Mouse (Mus musculus) neural tube, embryonic 14.5 days (tissue): ENCODE data around the gene Fam204a. TPM values are rescaled to one million over a fixed set of nuclear protein-coding genes. Genes with fewer than 3 reads are reported as not detected.

Experiments
- ATAC-seq: fragments of 200-750 bp; cut with Nextera tagmentation; 2 replicates; pipeline ENCODE4 v1.8.0; 2017; ENCODE audit warnings: low read depth, mild to moderate bottlenecking, moderate TSS enrichment, moderate library complexity
- H3K27ac ChIP-seq: fragments of 300-500 bp; sonication (generic); 2 replicates; pipeline ENCODE4 v1.5.1; 2014; ENCODE audit warnings: low read depth, mild to moderate bottlenecking, control low read depth, low read length, moderate library complexity, mixed read lengths
- H3K27me3 ChIP-seq: fragments of 300-500 bp; sonication (generic); 2 replicates; pipeline ENCODE4 v1.6.1; 2014; ENCODE audit warnings: low read length; ENCODE audit not compliant: control insufficient read depth, insufficient read depth
- H3K36me3 ChIP-seq: fragments of 300-500 bp; sonication (generic); 2 replicates; pipeline ENCODE4 v1.6.1; 2014; ENCODE audit warnings: low read length, mixed read lengths; ENCODE audit not compliant: control insufficient read depth, insufficient read depth
- H3K4me1 ChIP-seq: fragments of 300-500 bp; sonication (generic); 2 replicates; pipeline ENCODE4 v1.6.1; 2014; ENCODE audit warnings: low read length; ENCODE audit not compliant: control insufficient read depth, insufficient read depth
- H3K4me2 ChIP-seq: fragments of 300-500 bp; sonication (generic); 2 replicates; pipeline ENCODE4 v1.6.1; 2014; ENCODE audit warnings: mild to moderate bottlenecking, low read depth, low read length, control low read depth
- H3K4me3 ChIP-seq: fragments of 300-500 bp; sonication (generic); 2 replicates; pipeline ENCODE4 v1.5.1; 2014; ENCODE audit warnings: low read depth, low read length, control low read depth, mixed read lengths
- H3K9ac ChIP-seq: fragments of 300-500 bp; sonication (generic); replicated peaks from 2 replicates; pipeline ENCODE4 v1.6.1; 2014; ENCODE audit warnings: low read depth, mild to moderate bottlenecking, control low read depth, low read length, mixed read lengths
- H3K9me3 ChIP-seq: fragments of 300-500 bp; sonication (generic); 2 replicates; pipeline ENCODE4 v1.6.1; 2016; ENCODE audit warnings: low read length; ENCODE audit not compliant: control insufficient read depth
- WGBS: fragments of 180-500 bp; shearing (Covaris S2); extraction: QIAGEN DNeasy Blood & Tissue Kit; methylation state at CpG from one replicate; pipeline ENCODE4 v1.1.7; 2014; 5-methylcytosine and 5-hydroxymethylcytosine counted together
- polyA plus RNA-seq: library from polyadenylated mRNA; unstranded; fragments of >200 nt; fragmentation: Nextera tagmentation; extraction: Ambion mirVana; gene quantifications from 2 replicates; pipeline ENCODE4 v1.2.1, GENCODE M21; 2014

Gene Fam204a
- polyA plus RNA-seq, 1 experiment from 2014 or later, result 76.0 TPM

GRCm38 (mm10) chr19:60182171-60182570 lies 44.3 kb downstream of the Fam204a start:
- WGBS, result 94% methylated on average over 1 of the region's 1 CpGs

GRCm38 (mm10) chr19:60178771-60179563 lies 47.5 kb downstream of the Fam204a start:
- no peak for ATAC-seq
- Histone ChIP-seq H3K9me3 (no peaks in the 10 kb centered on the region), H3K27me3 (no peaks in the 10 kb centered on the region), H3K4me3 (no peak overlapping the region), H3K36me3 (no peaks in the 10 kb centered on the region), H3K9ac (no peak overlapping the region), H3K27ac (no peak overlapping the region), H3K4me2 (no peak overlapping the region), H3K4me1 (no peaks in the 10 kb centered on the region)
- WGBS, result 83% methylated on average over 8 of the region's 8 CpGs

More at GRCm38 (mm10) chr19:60182171-60182570, 44.3 kb downstream of the Fam204a start:
- H3K27me3 ChIP-seq, result no peaks in the 10 kb centered on the region
- no peaks in the 10 kb centered on the region for H3K36me3 ChIP-seq
- H3K9ac ChIP-seq, result no peak overlapping the region
- H3K4me3 ChIP-seq, result no peak overlapping the region
- no peaks in the 10 kb centered on the region for H3K4me1 ChIP-seq
- no peak for ATAC-seq
- H3K9me3 ChIP-seq, result no peaks in the 10 kb centered on the region
- H3K4me2 ChIP-seq, result no peak overlapping the region
- no peak overlapping the region for H3K27ac ChIP-seq

GRCm38 (mm10) chr19:60165417-60165816 lies 61.1 kb downstream of the Fam204a start:
- Histone ChIP-seq H3K27me3 (no peaks in the 10 kb centered on the region), H3K4me2 (no peak overlapping the region), H3K9me3 (no peaks in the 10 kb centered on the region), H3K9ac (no peak overlapping the region), H3K36me3 (no peaks in the 10 kb centered on the region), H3K27ac (no peak overlapping the region), H3K4me1 (no peaks in the 10 kb centered on the region), H3K4me3 (no peak overlapping the region)
- no peak for ATAC-seq
- 61% methylated on average over 2 of the region's 2 CpGs for WGBS

- H3K27me3 ChIP-seq, result no peaks in the 10 kb centered on the region
- no peak overlapping the region for H3K9ac ChIP-seq
- H3K4me2 ChIP-seq, result no peak overlapping the region
- H3K27ac ChIP-seq, result no peak overlapping the region
- whole genome bisulfite sequencing, result 11% methylated on average over 20 of the region's 20 CpGs
- no peaks in the 10 kb centered on the region for H3K4me1 ChIP-seq
- no peaks in the 10 kb centered on the region for H3K36me3 ChIP-seq
- H3K4me3 ChIP-seq, result no peak overlapping the region
- no peak for ATAC-seq
- H3K9me3 ChIP-seq, result no peaks in the 10 kb centered on the region
These were observed 65.8 kb downstream of the Fam204a start for GRCm38 (mm10) chr19:60160611-60161274.

GRCm38 (mm10) chr19:60159827-60160226 lies 66.7 kb downstream of the Fam204a start:
- WGBS, result 6% methylated on average over 6 of the region's 6 CpGs

GRCm38 (mm10) chr19:60155266-60155665 lies 71.2 kb downstream of the Fam204a start:
- Histone ChIP-seq H3K4me2 (no peak overlapping the region), H3K4me3 (no peak overlapping the region), H3K9ac (no peak overlapping the region), H3K9me3 (no peaks in the 10 kb centered on the region), H3K27ac (no peak overlapping the region), H3K36me3 (no peaks in the 10 kb centered on the region), H3K4me1 (no peaks in the 10 kb centered on the region), H3K27me3 (no peaks in the 10 kb centered on the region)
- 84% methylated on average over 5 of the region's 5 CpGs for WGBS
- no peak for ATAC-seq

More at GRCm38 (mm10) chr19:60159827-60160226, 66.7 kb downstream of the Fam204a start:
- Histone ChIP-seq H3K4me1 (no peaks in the 10 kb centered on the region), H3K36me3 (no peaks in the 10 kb centered on the region), H3K27ac (no peak overlapping the region), H3K4me2 (no peak overlapping the region), H3K9me3 (no peaks in the 10 kb centered on the region), H3K9ac (no peak overlapping the region), H3K27me3 (no peaks in the 10 kb centered on the region), H3K4me3 (no peak overlapping the region)
- no peak for ATAC-seq

- Histone ChIP-seq H3K9me3 (no peaks in the 10 kb centered on the region), H3K27ac (no peak overlapping the region), H3K4me3 (no peak overlapping the region), H3K36me3 (no peaks in the 10 kb centered on the region), H3K27me3 (no peaks in the 10 kb centered on the region; the same call in 1 of the 2 replicates), H3K4me1 (peaks cover 10% of the 10 kb centered on the region), H3K9ac (no peak overlapping the region), H3K4me2 (no peak overlapping the region)
- WGBS, result 86% methylated on average over 1 of the region's 1 CpGs
- ATAC-seq, result no peak
These were observed 73.4 kb downstream of the Fam204a start for GRCm38 (mm10) chr19:60153096-60153495.

- H3K4me1 ChIP-seq, result peaks cover 10% of the 10 kb centered on the region
- 79% methylated on average over 3 of the region's 3 CpGs for WGBS
- H3K27ac ChIP-seq, result no peak overlapping the region
- no peaks in the 10 kb centered on the region for H3K9me3 ChIP-seq
- no peak for ATAC-seq
- no peak overlapping the region for H3K4me2 ChIP-seq
- peaks cover 10% of the 10 kb centered on the region; the same call in 1 of the 2 replicates for H3K27me3 ChIP-seq
- no peak overlapping the region for H3K4me3 ChIP-seq
- no peak overlapping the region for H3K9ac ChIP-seq
- no peaks in the 10 kb centered on the region for H3K36me3 ChIP-seq
These were observed 76.4 kb downstream of the Fam204a start for GRCm38 (mm10) chr19:60150056-60150455.
